Mouse (Mus musculus): ENCODE data around the gene Unc45b. TPM values are rescaled to one million over a fixed set of nuclear protein-coding genes. Genes with fewer than 3 reads are reported as not detected.

The Unc45b gene
- total RNA-seq (2015; ENCODE audit: low replicate concordance) (not detected in 2 replicates), total RNA-seq (2017; ENCODE audit: low replicate concordance) (not detected in 2 replicates)

DNA sequence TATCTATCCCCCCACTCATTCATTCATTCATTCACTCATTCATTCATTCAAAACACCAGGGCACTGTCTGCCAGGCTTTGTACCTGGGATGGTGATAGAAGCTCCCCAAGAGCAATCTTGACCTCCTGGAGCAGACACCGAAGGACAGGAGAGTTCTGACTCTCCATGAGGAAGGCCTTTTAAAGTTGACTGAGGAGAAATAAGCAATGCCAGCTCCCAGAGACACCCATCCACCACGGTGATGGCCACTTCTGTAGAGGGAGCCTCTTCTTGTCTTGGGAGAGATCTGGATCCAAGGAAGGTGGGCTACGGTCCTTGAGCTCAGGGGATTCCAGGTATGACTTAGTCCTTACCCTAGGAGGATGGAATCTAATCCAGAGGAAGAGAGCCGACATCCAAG lies at the start of gene Unc45b:
Unc45b (plus strand) TSS at position 301 of the 400 bp plus-strand sequence.
- no peak for ATAC-seq (replicated peaks; ENCODE audit: low FRiP score, poor library complexity, severe bottlenecking)

DNA sequence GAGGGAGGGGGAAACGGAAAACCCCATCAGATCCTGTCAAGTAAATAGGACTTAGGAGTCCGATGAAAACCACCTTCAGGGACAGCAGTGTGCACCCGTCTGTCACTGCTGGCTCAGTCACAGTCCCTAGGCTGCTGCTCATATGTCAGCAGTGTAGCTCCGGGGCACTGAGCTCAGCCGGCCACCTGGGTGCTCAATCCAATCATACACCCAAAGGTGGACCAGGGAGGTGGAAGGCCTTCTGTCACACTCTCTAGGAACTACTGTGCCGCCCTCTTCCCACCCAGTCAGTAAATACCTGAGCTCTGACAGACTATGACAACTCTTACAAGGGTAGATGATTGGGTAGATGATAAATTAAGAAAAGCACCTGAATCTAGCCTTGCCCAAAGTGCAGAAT lies 49.6 kb upstream of the Unc45b start:
- no peak for ATAC-seq (replicated peaks; ENCODE audit: low FRiP score, poor library complexity, severe bottlenecking)

DNA sequence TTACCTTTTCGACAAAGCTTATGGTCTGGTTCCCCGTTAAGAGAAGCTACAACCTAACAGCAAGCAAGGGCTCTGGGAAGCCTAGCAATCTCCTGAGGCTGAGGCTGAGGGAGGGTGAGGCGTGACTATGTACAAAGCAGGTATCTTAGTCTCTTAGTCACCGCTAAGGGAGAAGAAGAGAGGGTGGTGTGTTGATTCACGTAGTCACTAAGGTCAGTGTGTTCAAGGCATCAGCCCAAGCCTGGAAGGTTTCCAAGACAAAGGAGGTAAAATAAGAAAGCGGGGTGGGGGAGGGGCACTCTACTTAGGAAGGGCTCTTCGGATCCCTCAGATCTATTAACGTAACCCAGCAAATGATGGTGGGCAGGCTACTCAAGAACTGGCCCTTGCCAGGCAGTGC lies 48.8 kb upstream of the Unc45b start:
- ATAC-seq (replicated peaks; ENCODE audit: low FRiP score, poor library complexity, severe bottlenecking), result no peak

DNA sequence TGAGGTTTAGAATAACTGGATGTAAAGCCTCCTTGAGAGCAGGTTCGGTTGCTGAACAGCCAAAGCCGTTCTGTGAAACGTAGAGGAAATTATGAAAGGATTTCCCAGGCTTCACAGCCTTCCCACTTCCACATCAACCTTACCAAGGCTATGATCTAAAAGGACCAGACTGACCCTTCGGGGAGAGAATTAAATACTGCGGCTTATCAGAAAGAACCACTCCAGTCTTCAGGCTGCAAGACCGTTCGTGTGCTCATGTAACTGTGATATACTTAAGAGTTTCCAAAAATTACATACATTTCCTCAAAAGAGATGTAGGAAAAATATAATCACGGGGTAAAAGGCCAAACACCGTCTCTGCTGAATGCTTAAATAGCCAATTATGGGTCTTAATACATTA lies 47.7 kb upstream of the Unc45b start:
- peak; percentile 66; the same call in 1 of the 2 replicates for ATAC-seq (replicated peaks; ENCODE audit: low FRiP score, poor library complexity, severe bottlenecking)

DNA sequence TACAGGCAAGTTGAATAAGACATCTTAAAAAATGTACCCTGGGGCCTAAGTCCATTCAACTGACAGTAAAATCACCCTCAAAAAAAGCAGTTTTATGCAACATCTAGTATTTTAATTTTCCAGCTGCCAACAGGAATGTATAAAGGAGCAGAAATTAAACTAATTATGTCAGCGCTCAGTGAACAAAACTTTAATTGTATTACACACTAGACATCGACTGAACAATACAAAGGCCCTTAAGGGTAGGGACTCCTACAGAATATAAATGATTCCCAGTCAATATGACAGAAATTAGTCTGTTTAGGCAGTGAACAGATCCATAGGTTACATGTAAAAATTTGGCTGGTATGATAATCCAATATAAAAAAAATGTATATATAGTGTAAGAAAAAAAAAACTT lies 47.3 kb upstream of the Unc45b start:
- no peak for ATAC-seq (replicated peaks; ENCODE audit: low FRiP score, poor library complexity, severe bottlenecking)

DNA sequence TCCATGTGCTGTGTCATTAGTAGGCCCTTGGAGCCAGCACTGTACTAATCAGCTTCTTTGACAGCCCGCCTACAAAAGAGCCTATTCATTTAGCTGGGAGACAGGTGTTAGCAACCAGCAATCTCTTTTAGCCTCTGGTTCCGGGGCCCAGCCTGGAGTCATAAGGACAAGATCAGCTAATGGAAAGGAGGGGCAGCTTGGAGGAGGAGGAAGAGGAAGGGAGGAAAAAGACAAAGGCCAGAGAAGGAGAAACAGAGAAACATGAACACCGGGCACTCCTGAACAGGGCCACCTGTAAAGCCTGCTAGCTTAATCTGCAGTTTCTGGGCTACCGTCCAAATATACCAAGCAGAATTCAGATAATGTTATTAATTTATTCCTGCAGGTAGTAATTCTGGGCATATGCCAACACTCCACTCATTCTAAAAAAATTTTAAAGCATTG lies 46.8 kb upstream of the Unc45b start:
- peak; percentile 75 for ATAC-seq (replicated peaks; ENCODE audit: low FRiP score, poor library complexity, severe bottlenecking)

DNA sequence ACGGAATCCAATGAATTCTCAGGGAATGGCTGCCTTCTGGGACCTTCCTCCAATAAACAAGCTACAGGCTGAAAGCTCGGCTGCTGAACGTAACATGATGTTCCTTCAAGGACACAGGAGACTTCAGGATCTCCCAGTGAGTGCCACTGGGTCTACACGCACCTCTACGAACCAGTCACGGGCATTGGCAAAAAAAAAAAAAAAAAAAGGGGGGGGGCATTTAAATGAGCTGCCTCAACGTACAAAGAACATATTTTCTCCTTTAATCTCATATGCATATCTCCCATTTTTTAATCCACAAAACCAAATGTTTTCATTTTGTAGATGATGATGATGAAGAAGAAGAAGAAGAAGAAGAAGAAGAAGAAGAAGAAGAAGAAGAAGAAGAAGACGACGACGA lies 44.4 kb upstream of the Unc45b start:
- no peak for ATAC-seq (replicated peaks; ENCODE audit: low FRiP score, poor library complexity, severe bottlenecking)

DNA sequence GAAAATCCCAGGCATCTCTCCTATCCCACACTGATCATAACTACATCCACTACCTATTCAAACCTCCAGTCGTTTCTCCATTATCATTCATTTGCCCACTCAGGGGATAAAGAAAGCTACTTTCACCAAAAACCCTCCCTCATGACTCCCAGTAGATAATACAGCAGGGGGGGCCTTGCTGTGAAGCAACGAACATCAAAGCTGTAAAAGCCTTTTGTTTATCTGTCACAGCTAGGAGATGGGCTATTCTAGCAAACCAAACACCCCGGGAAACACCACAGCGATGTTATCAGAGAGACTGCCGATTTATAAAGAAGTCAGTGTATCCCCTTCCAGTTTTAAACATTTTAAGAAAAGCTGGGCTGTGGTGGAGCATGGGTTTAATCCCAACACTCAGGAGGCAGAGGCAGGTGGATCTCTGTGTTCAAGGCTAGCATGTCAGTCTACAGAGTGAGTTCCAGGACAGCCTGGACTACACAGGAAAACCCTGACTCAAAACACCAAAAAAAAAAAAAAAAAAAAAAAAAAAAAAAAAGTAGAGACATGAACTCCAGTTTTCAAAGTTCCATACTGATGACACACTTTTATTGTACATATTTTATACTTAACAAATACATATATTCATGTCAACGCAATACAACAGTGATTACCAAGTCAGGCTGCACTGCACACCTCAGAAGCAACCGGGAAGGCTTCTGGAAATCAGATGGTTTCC lies 43.3 kb upstream of the Unc45b start:
- no peak for ATAC-seq (replicated peaks; ENCODE audit: low FRiP score, poor library complexity, severe bottlenecking)

DNA sequence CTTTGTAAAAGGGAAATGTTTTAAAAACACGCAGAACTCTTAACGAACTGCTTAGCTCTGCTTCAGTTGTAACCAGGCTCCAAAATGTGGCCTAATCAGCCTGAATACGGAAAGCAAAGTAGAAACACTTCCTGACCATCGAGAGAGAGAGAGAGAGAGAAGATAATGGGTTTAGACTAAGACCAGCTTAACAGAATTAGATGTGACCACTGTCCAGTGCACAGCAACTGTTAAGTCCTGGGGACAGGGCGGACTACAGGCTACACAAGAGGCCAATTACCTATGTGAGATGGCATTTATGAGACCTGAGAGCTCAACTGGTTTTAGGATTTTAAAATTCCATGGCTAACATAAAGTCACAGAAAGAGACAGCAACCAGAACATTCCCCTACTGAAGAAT lies 42.4 kb upstream of the Unc45b start:
- no peak for ATAC-seq (replicated peaks; ENCODE audit: low FRiP score, poor library complexity, severe bottlenecking)

DNA sequence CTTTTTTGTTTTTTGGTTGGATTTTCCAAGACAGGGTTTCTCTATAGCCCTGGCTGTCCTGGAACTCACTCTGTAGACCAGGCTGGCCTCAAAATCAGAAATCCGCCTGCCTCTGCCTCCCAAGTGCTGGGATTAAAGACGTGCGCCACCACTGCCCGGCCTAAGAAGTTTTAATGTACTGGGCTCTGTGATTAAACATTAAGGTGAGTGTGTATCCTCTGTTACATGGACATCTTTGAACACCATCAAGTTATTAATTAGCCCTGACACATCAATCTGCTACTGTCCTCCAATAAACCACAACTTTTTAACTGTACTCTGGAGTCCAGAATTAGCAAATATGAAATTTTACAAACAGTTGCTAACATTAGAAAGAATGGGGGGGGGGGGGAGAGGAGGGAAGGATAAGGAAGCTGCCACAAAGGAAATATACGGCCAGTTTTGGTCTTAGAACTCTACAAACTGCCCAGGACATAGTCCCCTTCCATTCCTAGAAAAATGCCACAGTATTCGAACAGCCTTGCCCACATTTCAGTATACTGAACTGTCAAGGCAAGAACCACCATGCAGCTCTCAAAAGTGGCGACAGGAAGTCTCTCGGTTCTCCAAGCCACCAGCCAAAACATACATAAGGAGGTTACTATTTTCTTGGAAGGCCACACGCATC lies 40.7 kb upstream of the Unc45b start:
- ATAC-seq (replicated peaks; ENCODE audit: low FRiP score, poor library complexity, severe bottlenecking), result no peak; the same call in 1 of the 2 replicates

DNA sequence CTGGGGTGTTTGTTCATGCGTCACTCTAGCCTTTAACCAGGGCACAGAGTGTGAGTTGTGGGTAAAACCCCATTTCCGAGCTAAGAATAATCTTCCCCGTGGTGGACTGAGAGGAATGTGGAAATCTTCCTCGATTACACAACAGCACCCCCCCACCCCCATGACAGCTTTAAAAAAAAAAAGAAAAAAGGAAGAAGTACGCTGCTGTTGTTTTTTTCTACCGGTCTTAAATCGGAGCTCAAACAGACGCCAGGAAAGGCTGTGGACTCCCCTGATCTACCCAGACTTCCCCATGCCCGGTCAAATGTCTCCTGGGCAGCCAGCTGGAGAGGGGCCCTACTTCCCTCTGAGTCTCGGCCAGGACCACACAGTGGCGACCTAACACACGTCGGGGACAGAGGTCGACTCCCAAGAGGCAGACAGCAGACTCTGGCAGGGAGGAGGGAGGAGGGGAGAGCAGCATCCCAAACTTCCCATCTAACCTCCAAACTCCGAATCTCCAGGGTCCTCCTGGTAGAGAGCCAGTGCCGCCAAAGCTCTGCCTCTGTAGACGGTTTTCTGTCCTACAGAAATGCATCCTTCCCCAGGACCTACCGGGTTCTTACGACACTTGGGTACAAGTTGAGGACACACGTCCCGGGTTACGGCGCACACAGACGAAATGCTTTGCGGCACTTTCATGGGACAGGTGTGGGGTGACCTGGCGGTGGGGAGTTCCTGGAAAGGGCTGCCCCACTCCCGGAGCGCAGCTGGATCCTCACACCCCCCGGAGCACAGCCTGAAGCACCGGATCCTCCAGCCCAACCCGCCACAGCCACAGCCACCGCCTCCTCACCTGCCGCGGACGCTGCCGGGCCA lies 39.9 kb upstream of the Unc45b start:
- peak; percentile 68 for ATAC-seq (replicated peaks; ENCODE audit: low FRiP score, poor library complexity, severe bottlenecking)

DNA sequence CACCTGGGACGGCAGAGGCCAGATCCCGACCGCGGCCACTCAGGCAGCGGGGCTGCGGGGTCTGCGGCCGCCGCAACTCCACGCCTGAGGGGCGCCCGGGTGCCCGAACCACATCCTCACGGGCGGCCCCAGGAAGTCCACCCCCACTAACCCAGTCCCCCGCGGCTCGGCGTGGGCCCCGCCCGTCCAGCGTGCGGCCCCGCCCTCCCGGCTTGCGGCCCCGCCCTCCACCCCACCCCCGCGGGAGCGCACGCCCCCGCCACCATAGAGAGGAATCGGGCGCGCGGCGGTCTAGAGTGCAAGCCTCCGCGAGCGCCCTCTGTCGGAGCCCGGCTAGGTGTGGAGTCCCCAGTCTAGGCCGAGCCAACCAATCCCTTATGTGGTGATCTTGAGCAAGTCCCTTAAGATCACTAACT lies 39.3 kb upstream of the Unc45b start, which contains the start of gene Rffl:
Rffl (minus strand) TSS at position 180 of the 416 bp plus-strand sequence.
- ATAC-seq (replicated peaks; ENCODE audit: low FRiP score, poor library complexity, severe bottlenecking), result peak; percentile 79

DNA sequence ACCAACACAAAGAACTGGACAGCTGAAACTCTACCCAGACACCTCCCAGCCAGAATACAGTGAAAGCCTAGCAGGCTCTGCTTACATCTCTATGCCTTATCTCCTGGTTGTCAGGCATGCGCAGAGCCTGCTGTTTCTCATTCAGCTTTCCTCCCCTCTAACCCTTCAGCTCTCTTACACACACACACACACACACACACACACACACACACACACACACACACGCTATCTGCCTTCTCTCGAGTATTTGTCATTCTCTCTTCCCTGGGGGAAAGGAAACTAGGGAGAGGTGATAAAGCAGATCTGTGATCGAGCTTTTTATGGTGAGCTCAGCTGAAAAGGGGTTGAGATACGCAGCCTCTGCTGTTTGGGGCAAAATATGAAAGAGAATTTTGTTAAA lies 35.4 kb upstream of the Unc45b start:
- peak; percentile 30; the same call in 1 of the 2 replicates for ATAC-seq (replicated peaks; ENCODE audit: low FRiP score, poor library complexity, severe bottlenecking)

DNA sequence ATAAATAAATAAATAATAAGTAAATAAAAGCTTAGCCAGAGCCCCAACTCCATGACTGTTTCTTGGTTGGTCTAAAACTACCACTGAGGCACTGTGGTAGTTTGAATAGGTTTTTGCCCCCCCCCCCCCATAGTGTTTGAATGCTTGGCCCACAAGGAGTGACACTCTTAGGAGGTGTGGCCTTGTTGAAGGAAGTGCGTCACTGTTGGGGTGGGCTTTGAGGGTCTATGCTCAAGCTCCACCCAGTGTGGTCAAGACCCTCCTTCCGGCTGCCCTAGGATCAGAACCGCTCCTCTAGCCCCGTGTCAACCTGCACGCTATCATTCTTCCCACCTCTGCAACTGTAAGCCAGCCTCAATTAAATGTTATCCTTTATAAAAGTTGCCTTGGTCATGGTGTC lies 34.7 kb upstream of the Unc45b start:
- ATAC-seq (replicated peaks; ENCODE audit: low FRiP score, poor library complexity, severe bottlenecking), result no peak

DNA sequence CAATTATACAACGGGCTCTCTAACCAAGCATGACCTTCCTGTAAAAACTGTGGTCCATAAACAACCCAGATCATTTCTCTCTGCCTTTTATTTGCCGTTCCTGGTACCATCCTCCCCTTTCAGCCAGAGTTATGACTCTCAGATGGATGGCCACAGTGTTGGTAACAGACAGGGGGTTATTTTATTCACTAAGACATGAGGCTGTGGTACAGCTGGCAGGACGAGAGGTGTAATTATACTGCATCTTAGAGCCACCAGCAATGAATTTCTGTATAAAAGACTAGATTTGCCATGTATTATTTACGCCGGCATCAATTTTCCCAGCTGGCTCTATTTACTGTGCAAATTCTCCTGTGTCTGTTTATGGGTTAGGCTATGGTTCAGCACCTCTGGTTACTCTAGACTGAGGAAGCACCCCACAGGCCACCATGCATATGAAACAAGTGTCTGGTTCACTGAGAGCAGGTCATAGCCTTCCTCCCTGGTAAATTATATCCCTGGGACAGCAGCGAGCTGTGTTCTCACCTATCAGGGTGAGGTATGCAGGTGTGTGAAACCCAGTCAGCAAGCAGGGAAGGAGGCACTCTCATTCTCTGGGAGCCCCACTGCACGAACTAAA lies 32.5 kb upstream of the Unc45b start:
- no peak for ATAC-seq (replicated peaks; ENCODE audit: low FRiP score, poor library complexity, severe bottlenecking)

DNA sequence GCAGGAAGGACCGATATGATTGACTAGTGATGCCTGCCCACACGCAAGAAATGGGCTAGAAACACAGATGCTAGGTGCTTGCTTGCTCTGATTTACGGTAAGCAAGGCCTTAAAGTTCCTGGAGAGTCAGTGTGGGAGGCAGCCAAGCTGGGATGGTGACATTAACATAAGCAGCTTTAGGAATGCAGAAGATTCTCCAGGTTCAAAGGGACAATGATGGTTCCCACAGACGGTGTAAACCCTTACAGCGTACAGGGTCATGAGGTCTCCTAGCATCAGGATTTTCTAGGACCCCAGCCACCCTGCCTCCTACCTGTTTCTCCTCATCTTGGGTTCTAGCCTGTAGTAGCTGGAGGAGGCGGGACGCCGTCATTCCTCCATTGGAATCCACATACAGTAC lies 27.2 kb upstream of the Unc45b start:
- no peak for ATAC-seq (replicated peaks; ENCODE audit: low FRiP score, poor library complexity, severe bottlenecking)

DNA sequence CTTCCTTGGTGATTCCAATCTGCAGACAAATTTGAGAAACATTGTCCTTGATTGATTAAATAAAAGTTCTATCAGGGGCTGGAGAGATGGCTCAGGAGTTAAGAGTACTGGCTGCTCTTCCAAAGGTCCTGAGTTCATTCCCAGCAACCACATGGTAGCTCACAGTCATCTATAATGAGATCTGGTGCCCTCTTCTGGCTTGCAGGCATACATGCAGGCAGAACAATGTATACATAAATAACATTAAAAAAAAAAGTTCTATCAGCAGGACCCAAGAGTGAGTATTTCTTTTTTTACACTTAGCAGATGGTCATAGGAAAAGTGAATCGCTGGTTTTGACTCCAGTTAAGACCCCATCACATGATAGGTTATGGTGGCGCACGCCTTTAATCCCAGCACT lies 23.8 kb upstream of the Unc45b start:
- ATAC-seq (replicated peaks; ENCODE audit: low FRiP score, poor library complexity, severe bottlenecking), result no peak

DNA sequence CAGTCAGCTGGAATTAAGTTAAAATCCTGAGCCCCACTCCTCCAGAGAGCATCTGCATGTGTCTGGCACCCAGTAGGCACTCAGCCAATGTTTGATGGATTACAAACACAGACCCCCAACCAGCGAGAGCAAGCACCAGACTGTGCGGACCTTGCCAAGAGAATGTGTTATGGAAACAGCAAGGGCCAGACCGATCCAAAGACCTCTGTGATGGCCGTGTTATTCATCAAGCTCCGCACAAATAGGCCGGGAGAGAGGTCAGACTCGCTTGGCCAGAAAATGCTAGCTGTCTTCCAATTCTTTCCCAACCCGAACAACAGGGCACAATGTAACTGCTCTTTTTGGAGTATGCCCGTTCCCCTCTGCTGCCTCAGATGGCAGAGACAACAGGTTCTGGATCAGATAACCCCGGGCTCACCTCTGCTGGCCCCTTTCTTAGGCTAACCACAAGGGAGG lies 21.8 kb upstream of the Unc45b start:
- ATAC-seq (replicated peaks; ENCODE audit: low FRiP score, poor library complexity, severe bottlenecking), result no peak

DNA sequence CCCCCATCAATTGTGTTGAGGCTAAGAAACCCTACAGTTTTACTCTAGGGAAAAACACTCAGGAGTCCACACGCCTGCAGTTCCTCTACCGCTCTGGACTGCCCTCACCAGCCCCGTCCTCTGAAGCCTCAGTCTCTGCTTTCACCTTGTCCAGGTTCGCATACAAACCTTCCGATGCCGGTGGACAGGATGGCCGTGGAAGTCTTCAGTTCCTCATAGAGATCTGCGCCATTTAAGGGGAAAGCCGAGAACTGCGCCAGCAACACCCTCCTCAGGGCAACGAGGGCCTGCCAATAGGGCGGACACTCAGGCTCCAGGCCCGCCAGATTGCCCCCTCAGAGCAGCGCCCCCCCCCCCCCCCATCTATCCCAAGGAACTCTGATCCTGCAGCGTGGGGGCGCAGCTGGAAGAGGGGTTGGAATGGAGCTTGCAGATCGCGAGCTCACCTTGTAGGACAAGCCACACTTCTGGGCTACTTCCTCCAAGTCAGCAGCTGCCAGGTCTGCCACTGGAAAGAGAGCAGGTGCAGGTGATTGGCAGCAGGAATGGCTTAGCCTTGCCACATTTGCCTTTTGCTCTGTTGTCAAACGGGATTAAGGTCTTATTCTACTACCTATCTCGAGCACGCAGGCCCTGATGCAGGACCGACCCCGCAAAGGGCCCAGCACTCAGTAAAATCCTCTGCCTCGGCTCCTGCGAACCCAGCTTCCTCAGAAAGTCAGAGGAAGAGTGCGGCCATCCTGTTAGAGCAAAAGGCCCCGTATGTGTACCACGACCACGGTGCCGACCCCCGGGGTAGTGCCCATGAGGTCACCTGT lies 20.6 kb upstream of the Unc45b start:
- no peak; the same call in 1 of the 2 replicates for ATAC-seq (replicated peaks; ENCODE audit: low FRiP score, poor library complexity, severe bottlenecking)
